Comparison of ENCODE assay signal across 8 mouse cellular contexts in the genomic region with DNA sequence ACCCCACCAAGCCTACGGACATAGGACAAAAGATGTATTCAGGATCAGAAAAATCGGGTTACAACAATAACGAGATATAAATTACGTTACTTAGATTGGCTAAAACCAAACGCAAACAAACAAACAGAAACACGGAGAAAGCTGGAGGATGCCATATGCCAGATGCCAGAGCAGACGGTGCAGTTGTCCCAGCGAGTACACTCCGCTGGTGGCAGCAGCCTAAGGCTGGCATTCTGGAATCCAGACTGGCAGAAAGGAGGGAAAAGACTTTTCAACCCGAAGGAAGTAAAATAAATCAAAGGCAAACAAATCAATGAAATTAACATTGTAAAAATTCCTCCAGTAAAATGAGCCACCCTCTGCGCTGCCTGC. TPM values are rescaled to one million over a fixed set of nuclear protein-coding genes. Genes with fewer than 3 reads are reported as not detected.
DNase-seq lines count a peak whose midpoint lies in the region; ATAC-seq lines count a peak whose summit lies in the region.
"Had no signal": no experiment of that assay in that cellular context is flagged by ENCODE, and none has a peak within 500 bp of the region (broad histone marks: within the 10 kb centered on the region; RNA-seq: fewer than 3 reads in every experiment).

No protein-coding gene starts in this region.

- H3K4me1 ChIP-seq in liver, embryonic 11.5 days (replicated peaks; ENCODE audit: control insufficient read depth, insufficient read depth, low read length): no peaks in the 10 kb centered on the region; the same call in 1 of the 2 replicates
- H3K4me1 ChIP-seq in forebrain, embryonic 12.5 days: peaks cover 13% of the 10 kb centered on the region
- H3K4me1 ChIP-seq in intestine, embryonic 16.5 days (ENCODE audit: control insufficient read depth, insufficient read depth, low read length): peaks cover 10% of the 10 kb centered on the region; the same call in 1 of the 2 replicates
- H3K4me1 ChIP-seq in neural tube, embryonic 13.5 days (replicated peaks): peaks cover 25% of the 10 kb centered on the region

- no peaks in the 10 kb centered on the region for H3K9me3 ChIP-seq in liver, embryonic 11.5 days (ENCODE audit: control insufficient read depth, low read length)
- H3K9me3 ChIP-seq in forebrain, embryonic 12.5 days: no peaks in the 10 kb centered on the region
- no peaks in the 10 kb centered on the region for H3K9me3 ChIP-seq in intestine, embryonic 16.5 days (ENCODE audit: control insufficient read depth, low read length)
- H3K9me3 ChIP-seq in neural tube, embryonic 13.5 days: no peaks in the 10 kb centered on the region
- H3K9me3 ChIP-seq: liver, embryonic 15.5 days had no signal

- no peak for DNase-seq in liver, embryonic 11.5 days (ENCODE audit: low spot score)
- no peak for DNase-seq in liver
- no peak for DNase-seq in adrenal gland, postnatal 10 days
- DNase-seq in urinary bladder, postnatal 36 days (ENCODE audit: low spot score in 2 of 2): no peak

- ATAC-seq in liver, embryonic 11.5 days (replicated peaks; ENCODE audit: low FRiP score): no peak
- ATAC-seq in forebrain, embryonic 12.5 days (ENCODE audit: low FRiP score): no peak
- ATAC-seq in intestine, embryonic 16.5 days: no peak
- ATAC-seq in neural tube, embryonic 13.5 days (ENCODE audit: low read depth): peak; percentile 61; the same call in 1 of the 2 replicates

- peak overlapping the region; percentile 48 for H3K4me2 ChIP-seq in liver, embryonic 11.5 days
- H3K4me2 ChIP-seq in forebrain, embryonic 12.5 days: peak overlapping the region; percentile 56
- H3K4me2 ChIP-seq in intestine, embryonic 16.5 days (ENCODE audit: low read depth, low read length): peak overlapping the region; percentile 43
- H3K4me2 ChIP-seq in neural tube, embryonic 13.5 days: peak overlapping the region; percentile 64
- H3K4me2 ChIP-seq: liver, embryonic 15.5 days had no signal

- H3K27ac ChIP-seq in liver, embryonic 11.5 days (ENCODE audit: low read depth, low read length): no peak overlapping the region
- 0 out of 2 replicates have a peak overlapping the region, but pooled peaks have one; percentile 42 for H3K27ac ChIP-seq in forebrain, embryonic 12.5 days
- H3K27ac ChIP-seq in intestine, embryonic 16.5 days (ENCODE audit: low read length): no peak overlapping the region
- H3K27ac ChIP-seq in neural tube, embryonic 13.5 days (replicated peaks): peak overlapping the region; percentile 62
- H3K27ac ChIP-seq: liver, embryonic 15.5 days had no signal

- no peak overlapping the region for H3K4me3 ChIP-seq in liver, embryonic 11.5 days (ENCODE audit: low read depth, low read length)
- H3K4me3 ChIP-seq in forebrain, embryonic 12.5 days (replicated peaks): peak overlapping the region; percentile 29
- H3K4me3 ChIP-seq in intestine, embryonic 16.5 days (ENCODE audit: low read length): no peak overlapping the region
- H3K4me3 ChIP-seq in neural tube, embryonic 13.5 days: peak overlapping the region; percentile 37
- H3K4me3 ChIP-seq: liver, embryonic 15.5 days had no signal

- H3K36me3 ChIP-seq in liver, embryonic 11.5 days (ENCODE audit: control insufficient read depth, insufficient read depth, low read length): no peaks in the 10 kb centered on the region
- no peaks in the 10 kb centered on the region for H3K36me3 ChIP-seq in forebrain, embryonic 12.5 days (replicated peaks)
- H3K36me3 ChIP-seq in intestine, embryonic 16.5 days (ENCODE audit: control insufficient read depth, insufficient read depth, low read length): no peaks in the 10 kb centered on the region
- no peaks in the 10 kb centered on the region for H3K36me3 ChIP-seq in neural tube, embryonic 13.5 days
- H3K36me3 ChIP-seq: liver, embryonic 15.5 days had no signal

- H3K27me3 ChIP-seq in liver, embryonic 11.5 days (replicated peaks; ENCODE audit: control insufficient read depth, insufficient read depth, low read length): peaks cover 7% of the 10 kb centered on the region; the same call in 1 of the 2 replicates
- peaks cover 11% of the 10 kb centered on the region; the same call in 1 of the 2 replicates for H3K27me3 ChIP-seq in forebrain, embryonic 12.5 days
- no peaks in the 10 kb centered on the region for H3K27me3 ChIP-seq in intestine, embryonic 16.5 days (replicated peaks; ENCODE audit: control insufficient read depth, insufficient read depth, low read length)
- H3K27me3 ChIP-seq in neural tube, embryonic 13.5 days: no peaks in the 10 kb centered on the region

- 31% methylated on average over 11 of the region's 11 CpGs for WGBS in liver, embryonic 11.5 days
- 21% methylated on average over 11 of the region's 11 CpGs for WGBS in forebrain, embryonic 12.5 days
- WGBS in intestine, embryonic 16.5 days: 16% methylated on average over 11 of the region's 11 CpGs
- 11% methylated on average over 11 of the region's 11 CpGs for WGBS in neural tube, embryonic 13.5 days

- H3K9ac ChIP-seq in liver, embryonic 11.5 days (ENCODE audit: low read depth, low read length): no peak overlapping the region
- peak overlapping the region; percentile 47; the same call in 1 of the 2 replicates for H3K9ac ChIP-seq in forebrain, embryonic 12.5 days
- no peak overlapping the region for H3K9ac ChIP-seq in intestine, embryonic 16.5 days (ENCODE audit: low read depth, low read length)
- H3K9ac ChIP-seq in neural tube, embryonic 13.5 days: peak overlapping the region; percentile 65
- H3K9ac ChIP-seq: liver, embryonic 15.5 days had no signal

RNA-seq across cellular contexts. Expression of gene Ankdd1a, which starts 0.5 kb away (rescaled TPM):
- not detected in 2 replicates for polyA plus RNA-seq in liver, embryonic 11.5 days (2014; fragmentation: Nextera tagmentation; extraction: Ambion mirVana)
- polyA plus RNA-seq in forebrain, embryonic 12.5 days (2016; fragmentation: Nextera tagmentation; extraction: Ambion mirVana): 0.18 and 0.28 TPM in 2 replicates
- polyA plus RNA-seq in intestine, embryonic 16.5 days (2015; fragmentation: Nextera tagmentation; extraction: Ambion mirVana): not detected in 2 replicates
- polyA plus RNA-seq in neural tube, embryonic 13.5 days (2015; fragmentation: Nextera tagmentation; extraction: Ambion mirVana): 0.59 and 0.60 TPM in 2 replicates
- total RNA-seq in adrenal gland, postnatal 10 days (2021): under 1 TPM in 1 of 2 experiments, not detected in 1; 0.45 TPM
- polyA plus RNA-seq: liver, embryonic 15.5 days had no signal

RNA-seq across cellular contexts. Expression of gene Plekho2, which starts 59.3 kb away (rescaled TPM):
- 29.5 and 30.3 TPM in 2 replicates for polyA plus RNA-seq in liver, embryonic 11.5 days (2014; fragmentation: Nextera tagmentation; extraction: Ambion mirVana)
- polyA plus RNA-seq in forebrain, embryonic 12.5 days (2016; fragmentation: Nextera tagmentation; extraction: Ambion mirVana): 9.0 and 9.1 TPM in 2 replicates
- polyA plus RNA-seq in intestine, embryonic 16.5 days (2015; fragmentation: Nextera tagmentation; extraction: Ambion mirVana): 11.3 and 11.9 TPM in 2 replicates
- polyA plus RNA-seq in neural tube, embryonic 13.5 days (2015; fragmentation: Nextera tagmentation; extraction: Ambion mirVana): 7.6 and 9.5 TPM in 2 replicates
- 10 to 100 TPM; 32.5 to 37.8 TPM for total RNA-seq in adrenal gland, postnatal 10 days (2021)

RNA-seq across cellular contexts. Expression of gene Spg21, which starts 59.7 kb away (rescaled TPM):
- 54.7 and 64.9 TPM in 2 replicates for polyA plus RNA-seq in liver, embryonic 11.5 days (2014; fragmentation: Nextera tagmentation; extraction: Ambion mirVana)
- 116 and 118 TPM in 2 replicates for polyA plus RNA-seq in forebrain, embryonic 12.5 days (2016; fragmentation: Nextera tagmentation; extraction: Ambion mirVana)
- 95.1 and 107 TPM in 2 replicates for polyA plus RNA-seq in intestine, embryonic 16.5 days (2015; fragmentation: Nextera tagmentation; extraction: Ambion mirVana)
- 138 and 143 TPM in 2 replicates for polyA plus RNA-seq in neural tube, embryonic 13.5 days (2015; fragmentation: Nextera tagmentation; extraction: Ambion mirVana)
- 10 to 100 TPM; 53.6 to 54.4 TPM for total RNA-seq in adrenal gland, postnatal 10 days (2021)

Comparison
In these comparisons a context has a peak if more than half of its experiments do, and no peak if none do; other contexts are left out.
1. H3K27ac ChIP-seq: peak in forebrain, embryonic 12.5 days (single experiment) and neural tube, embryonic 13.5 days (single experiment); none in liver, embryonic 11.5 days (single experiment) and intestine, embryonic 16.5 days (single experiment).
2. H3K4me3 ChIP-seq: peak in forebrain, embryonic 12.5 days (single experiment) and neural tube, embryonic 13.5 days (single experiment); none in liver, embryonic 11.5 days (single experiment) and intestine, embryonic 16.5 days (single experiment).
3. H3K9ac ChIP-seq: peak in forebrain, embryonic 12.5 days (single experiment) and neural tube, embryonic 13.5 days (single experiment); none in liver, embryonic 11.5 days (single experiment) and intestine, embryonic 16.5 days (single experiment).
4. Peak in every context shown above with its lines, with median percentiles within 50 percentile points of each other: H3K4me2 ChIP-seq.